Mouse (Mus musculus): ENCODE data around the gene Lypd6b.

DNA sequence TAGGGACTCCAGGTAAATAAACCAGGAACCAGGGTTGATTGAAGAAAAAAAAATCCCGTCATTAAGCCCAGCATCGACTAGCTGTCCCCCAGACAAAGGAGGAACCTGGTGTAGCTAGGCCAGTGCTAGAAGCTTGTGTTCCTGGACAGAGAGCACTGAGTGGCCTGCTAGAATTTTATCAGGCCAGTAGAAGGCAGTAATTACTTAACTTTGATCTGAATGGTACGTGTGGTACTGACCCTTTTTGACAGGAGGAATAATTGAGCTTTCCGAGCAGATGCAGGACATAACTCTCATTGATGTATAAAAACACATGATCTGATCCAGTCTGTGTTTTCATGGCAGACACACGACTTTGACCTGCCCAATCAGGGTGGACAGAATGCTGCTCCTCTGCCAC, 154.6 kb downstream of the Lypd6b start:
- TF ChIP-seq CTCF (IDR thresholded peaks at IDR 0.05; ENCODE audit: low read depth, low read length) = no peak
- no peak for TF ChIP-seq POLR2A (IDR thresholded peaks at IDR 0.05; ENCODE audit: extremely low read depth, insufficient read depth, low read length)
